Mouse (Mus musculus) liver, embryonic 13.5 days (tissue): ENCODE data around the gene Fgfr2. TPM values are rescaled to one million over a fixed set of nuclear protein-coding genes. Genes with fewer than 3 reads are reported as not detected.

Source experiments
- ATAC-seq: fragments of 200-750 bp; cut with Nextera tagmentation; 2 replicates; pipeline ENCODE4 v1.8.0; 2017; ENCODE audit warnings: low read depth, mild to moderate bottlenecking, moderate number of reproducible peaks, moderate library complexity
- DNase-seq: peaks from one replicate; pipeline ENCODE4 v3.0.0; 2022
- H3K27ac ChIP-seq: fragments of 300-500 bp; sonication (generic); 2 replicates; pipeline ENCODE4 v1.5.1; 2015; ENCODE audit warnings: moderate library complexity, mild to moderate bottlenecking, inconsistent platforms
- H3K27me3 ChIP-seq: fragments of 300-500 bp; sonication (generic); 2 replicates; pipeline ENCODE4 v1.6.1; 2015; ENCODE audit warnings: mild to moderate bottlenecking, inconsistent platforms
- H3K36me3 ChIP-seq: fragments of 300-500 bp; sonication (generic); 2 replicates; pipeline ENCODE4 v1.6.1; 2015; ENCODE audit warnings: mild to moderate bottlenecking, inconsistent platforms
- H3K4me1 ChIP-seq: fragments of 300-500 bp; sonication (generic); replicated peaks from 2 replicates; pipeline ENCODE4 v1.6.1; 2015; ENCODE audit warnings: inconsistent platforms
- H3K4me2 ChIP-seq: fragments of 300-500 bp; sonication (generic); 2 replicates; pipeline ENCODE4 v1.6.1; 2015; ENCODE audit warnings: inconsistent platforms, mild to moderate bottlenecking, moderate library complexity
- H3K4me3 ChIP-seq: fragments of 300-500 bp; sonication (generic); replicated peaks from 2 replicates; pipeline ENCODE4 v1.5.1; 2015; ENCODE audit warnings: mild to moderate bottlenecking, inconsistent platforms
- H3K9ac ChIP-seq: fragments of 300-500 bp; sonication (generic); 2 replicates; pipeline ENCODE4 v1.6.1; 2015; ENCODE audit warnings: mild to moderate bottlenecking, inconsistent platforms
- H3K9me3 ChIP-seq: fragments of 300-500 bp; sonication (generic); replicated peaks from 2 replicates; pipeline ENCODE4 v1.6.1; 2016; ENCODE audit warnings: inconsistent platforms
- WGBS: fragments of 180-500 bp; shearing (Covaris S2); methylation state at CpG from one replicate; pipeline ENCODE4 v1.1.7; 2015; ENCODE audit not compliant: insufficient replicate concordance; 5-methylcytosine and 5-hydroxymethylcytosine counted together
- polyA plus RNA-seq: library from polyadenylated mRNA; unstranded; fragments of >200 nt; fragmentation: Nextera tagmentation; extraction: Ambion mirVana; gene quantifications from 2 replicates; pipeline ENCODE4 v1.2.1, GENCODE M21; 2015

Fgfr2 gene
- polyA plus RNA-seq, 1 experiment from 2014 or later, result 8.9 TPM

DNA sequence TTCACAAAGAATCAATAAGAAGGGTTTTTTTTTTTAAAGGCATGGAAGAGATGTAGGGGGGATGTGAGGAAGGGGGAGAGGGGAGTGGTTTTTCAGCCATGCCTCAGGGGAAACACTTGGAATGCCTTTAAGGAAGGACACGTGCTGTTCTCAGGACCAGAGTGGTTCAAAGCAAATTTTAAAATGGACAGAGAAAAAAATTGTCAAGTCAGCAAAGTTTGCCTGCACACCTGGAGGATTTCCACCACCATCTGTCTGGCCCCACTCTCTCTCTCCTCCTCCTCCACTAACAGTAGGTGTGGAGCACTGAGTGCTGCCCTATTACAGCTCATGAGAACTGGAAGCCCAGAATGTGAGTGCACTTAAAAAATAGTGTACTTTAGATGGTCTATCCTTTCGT lies 1619.4 kb downstream of the Fgfr2 start:
- ATAC-seq (no peak), DNase-seq (no peak)
- Histone ChIP-seq H3K9me3 (no peaks in the 10 kb centered on the region), H3K4me1 (no peaks in the 10 kb centered on the region), H3K9ac (no peak overlapping the region), H3K4me3 (no peak overlapping the region), H3K36me3 (no peaks in the 10 kb centered on the region), H3K4me2 (no peak overlapping the region), H3K27ac (no peak overlapping the region), H3K27me3 (no peaks in the 10 kb centered on the region)
- WGBS, result 57% methylated on average over 2 of the region's 2 CpGs

DNA sequence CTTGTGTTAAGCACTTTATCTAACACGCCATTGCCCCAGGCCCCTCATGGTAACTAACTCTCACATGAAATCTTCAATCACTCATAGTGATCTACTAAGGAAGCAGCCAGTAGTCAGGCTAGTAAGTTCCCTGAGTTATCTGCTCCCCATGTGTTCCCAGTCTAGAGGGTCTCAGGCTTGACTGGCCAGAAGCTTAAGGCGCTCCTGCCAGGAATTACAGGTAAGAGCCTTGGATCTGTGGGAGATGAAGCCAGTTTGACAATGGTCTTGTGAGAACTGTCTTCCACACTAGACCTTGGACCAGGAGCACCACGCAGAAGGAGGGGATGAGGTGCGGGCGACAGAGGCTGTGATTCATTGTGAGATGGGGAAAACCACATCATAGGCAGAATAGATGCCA lies 1644.7 kb downstream of the Fgfr2 start:
- Histone ChIP-seq H3K27ac (no peak overlapping the region), H3K9ac (no peak overlapping the region), H3K4me3 (no peak overlapping the region), H3K36me3 (no peaks in the 10 kb centered on the region), H3K27me3 (no peaks in the 10 kb centered on the region), H3K9me3 (no peaks in the 10 kb centered on the region), H3K4me2 (no peak overlapping the region), H3K4me1 (no peaks in the 10 kb centered on the region)
- 80% methylated on average over 5 of the region's 5 CpGs for WGBS
- DNase-seq, result no peak
- ATAC-seq, result no peak

DNA sequence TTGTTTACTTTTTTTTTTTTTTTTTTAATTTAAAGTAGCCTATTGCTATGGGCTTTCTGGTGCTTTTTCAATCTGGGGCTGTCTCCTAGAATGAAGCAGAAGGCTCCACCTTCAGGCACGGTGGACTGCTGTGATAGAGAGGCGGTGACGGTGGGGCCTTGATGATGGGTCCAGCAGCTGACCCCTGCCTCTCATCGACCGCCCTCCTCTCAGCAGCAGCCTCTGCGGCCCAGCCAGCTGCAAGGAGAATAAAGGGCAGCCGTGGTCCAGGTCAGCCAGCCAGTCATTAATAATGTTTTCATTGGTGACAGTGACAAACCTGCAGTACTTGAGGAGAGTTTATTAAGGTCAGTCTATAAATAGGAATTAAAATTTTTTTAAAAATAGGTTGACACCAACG lies 1646.0 kb downstream of the Fgfr2 start:
- H3K27ac ChIP-seq, result no peak overlapping the region
- no peaks in the 10 kb centered on the region for H3K4me1 ChIP-seq
- H3K9ac ChIP-seq, result no peak overlapping the region
- no peaks in the 10 kb centered on the region for H3K36me3 ChIP-seq
- H3K4me3 ChIP-seq, result no peak overlapping the region
- DNase-seq, result no peak
- H3K27me3 ChIP-seq, result no peaks in the 10 kb centered on the region
- no peak for ATAC-seq
- no peaks in the 10 kb centered on the region for H3K9me3 ChIP-seq
- 60% methylated on average over 8 of the region's 8 CpGs for WGBS
- no peak overlapping the region for H3K4me2 ChIP-seq

DNA sequence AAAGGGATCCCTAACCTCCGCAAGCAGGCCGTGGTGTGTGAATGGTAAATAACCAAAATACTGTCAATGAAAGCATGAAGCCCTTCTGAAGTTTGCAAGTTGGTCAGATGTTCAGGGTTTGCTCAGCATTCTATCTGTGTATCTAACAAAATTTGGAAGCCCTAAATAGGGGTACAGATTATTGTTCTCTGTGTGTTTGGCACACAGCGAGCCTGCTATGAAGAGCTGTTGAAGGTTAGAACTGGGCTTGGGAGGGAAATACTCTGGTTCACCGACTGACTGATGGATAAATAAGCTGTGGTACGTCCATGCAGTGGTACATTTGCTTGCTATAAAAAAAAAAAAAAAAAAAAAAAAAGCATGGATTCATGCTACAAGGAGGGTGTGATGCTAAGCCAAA lies 1651.6 kb downstream of the Fgfr2 start:
- H3K4me1 ChIP-seq, result no peaks in the 10 kb centered on the region
- no peak overlapping the region for H3K9ac ChIP-seq
- no peak overlapping the region for H3K4me2 ChIP-seq
- 0 out of 2 replicates have a peak, but pooled peaks cover 2% of the 10 kb centered on the region for H3K9me3 ChIP-seq
- H3K4me3 ChIP-seq, result no peak overlapping the region
- H3K27me3 ChIP-seq, result no peaks in the 10 kb centered on the region
- H3K36me3 ChIP-seq, result no peaks in the 10 kb centered on the region
- no peak overlapping the region for H3K27ac ChIP-seq
- 66% methylated on average over 5 of the region's 5 CpGs for WGBS
- DNase-seq, result no peak
- no peak for ATAC-seq

DNA sequence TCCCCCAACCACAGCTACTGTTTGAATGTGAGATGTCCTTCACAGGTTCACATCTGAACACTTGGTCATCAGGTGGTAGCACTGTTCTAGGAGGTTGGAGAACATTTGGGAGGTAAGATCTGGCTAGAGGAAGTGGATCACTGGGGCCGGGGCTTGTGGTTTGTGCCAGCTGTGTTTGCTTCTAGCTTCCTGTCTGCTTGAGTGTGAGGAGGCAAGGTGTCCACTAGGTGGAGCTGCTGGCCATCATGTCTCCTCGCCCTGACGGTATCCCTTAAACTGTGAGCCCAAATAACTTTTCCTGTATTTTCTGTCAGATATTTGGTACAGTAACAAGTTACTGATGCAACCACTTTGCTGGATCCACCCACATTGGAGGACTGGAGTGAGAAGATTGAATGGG lies 1653.6 kb downstream of the Fgfr2 start:
- Histone ChIP-seq H3K4me1 (no peaks in the 10 kb centered on the region), H3K9me3 (0 out of 2 replicates have a peak, but pooled peaks cover 2% of the 10 kb centered on the region), H3K36me3 (no peaks in the 10 kb centered on the region), H3K27me3 (no peaks in the 10 kb centered on the region), H3K4me3 (no peak overlapping the region), H3K27ac (no peak overlapping the region), H3K9ac (no peak overlapping the region), H3K4me2 (no peak overlapping the region)
- no peak for ATAC-seq
- DNase-seq, result no peak
- 44% methylated on average over 3 of the region's 3 CpGs for WGBS

- WGBS, result 44% methylated on average over 3 of the region's 3 CpGs
Observed at GRCm38 (mm10) chr7:131467312-131467711, 1655.8 kb downstream of the Fgfr2 start.

GRCm38 (mm10) chr7:131465735-131466134 lies 1657.4 kb downstream of the Fgfr2 start:
- ATAC-seq (no peak), DNase-seq (no peak)
- WGBS, result 47% methylated on average over 3 of the region's 3 CpGs
- Histone ChIP-seq H3K4me3 (no peak overlapping the region), H3K27ac (no peak overlapping the region), H3K27me3 (no peaks in the 10 kb centered on the region), H3K4me2 (no peak overlapping the region), H3K4me1 (no peaks in the 10 kb centered on the region), H3K36me3 (no peaks in the 10 kb centered on the region), H3K9me3 (0 out of 2 replicates have a peak, but pooled peaks cover 2% of the 10 kb centered on the region), H3K9ac (no peak overlapping the region)

More at GRCm38 (mm10) chr7:131467312-131467711, 1655.8 kb downstream of the Fgfr2 start:
- H3K36me3 ChIP-seq, result no peaks in the 10 kb centered on the region
- no peak for ATAC-seq
- H3K4me3 ChIP-seq, result no peak overlapping the region
- H3K4me1 ChIP-seq, result no peaks in the 10 kb centered on the region
- no peak for DNase-seq
- no peaks in the 10 kb centered on the region for H3K27me3 ChIP-seq
- no peak overlapping the region for H3K27ac ChIP-seq
- 0 out of 2 replicates have a peak, but pooled peaks cover 2% of the 10 kb centered on the region for H3K9me3 ChIP-seq
- H3K9ac ChIP-seq, result no peak overlapping the region
- no peak overlapping the region for H3K4me2 ChIP-seq

GRCm38 (mm10) chr7:131465117-131465601 lies 1658.0 kb downstream of the Fgfr2 start:
- H3K27me3 ChIP-seq, result no peaks in the 10 kb centered on the region
- 0 out of 2 replicates have a peak, but pooled peaks cover 2% of the 10 kb centered on the region for H3K9me3 ChIP-seq
- ATAC-seq (no peak), DNase-seq (no peak)
- H3K27ac ChIP-seq, result no peak overlapping the region
- 53% methylated on average over 3 of the region's 3 CpGs for WGBS
- no peaks in the 10 kb centered on the region for H3K36me3 ChIP-seq
- no peaks in the 10 kb centered on the region for H3K4me1 ChIP-seq
- H3K4me3 ChIP-seq, result no peak overlapping the region
- H3K4me2 ChIP-seq, result no peak overlapping the region
- no peak overlapping the region for H3K9ac ChIP-seq

GRCm38 (mm10) chr7:131456714-131457113 lies 1666.4 kb downstream of the Fgfr2 start:
- Histone ChIP-seq H3K4me1 (no peaks in the 10 kb centered on the region), H3K27me3 (no peaks in the 10 kb centered on the region), H3K9ac (no peak overlapping the region), H3K9me3 (no peaks in the 10 kb centered on the region), H3K4me2 (no peak overlapping the region), H3K27ac (no peak overlapping the region), H3K36me3 (no peaks in the 10 kb centered on the region), H3K4me3 (no peak overlapping the region)
- 66% methylated on average over 5 of the region's 5 CpGs for WGBS
- DNase-seq (no peak), ATAC-seq (no peak)

DNA sequence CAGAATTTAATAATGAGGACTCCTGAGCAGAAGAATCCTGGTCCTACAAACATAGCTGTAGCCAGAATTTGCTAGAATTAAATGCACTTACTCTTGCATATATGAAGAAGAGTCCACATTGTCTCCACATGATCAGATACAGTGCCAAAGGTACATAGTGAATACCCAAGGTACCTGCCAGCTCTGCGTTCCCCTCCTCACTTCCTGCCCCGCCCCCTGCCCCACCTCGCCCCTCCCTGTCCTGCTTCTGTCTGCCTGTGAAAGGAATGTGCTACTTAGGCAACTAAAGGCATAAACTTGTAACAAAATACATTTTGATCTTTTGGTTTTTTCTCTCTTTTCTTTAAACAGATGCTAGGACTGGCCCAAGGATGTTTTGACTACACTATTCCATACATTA lies 1686.1 kb downstream of the Fgfr2 start:
- ATAC-seq, result no peak

DNA sequence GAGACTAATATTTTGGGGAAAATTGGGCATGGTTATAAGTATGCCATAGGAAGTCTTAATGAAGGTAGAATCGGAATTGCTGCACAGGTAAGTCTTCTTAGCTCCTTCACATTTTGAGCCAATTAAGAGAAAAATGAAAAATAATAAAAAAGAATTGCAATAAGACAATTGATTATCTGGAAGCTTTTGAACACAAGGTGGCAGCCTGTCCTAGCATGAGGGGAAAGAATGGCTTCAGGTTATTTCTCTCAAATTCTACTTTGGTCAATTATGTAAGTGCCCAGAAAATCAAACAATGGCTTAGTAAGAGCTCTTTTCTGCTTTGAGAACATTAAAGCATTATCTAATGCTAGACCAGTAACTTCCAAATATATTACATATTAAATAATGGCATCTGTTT lies 1688.9 kb downstream of the Fgfr2 start:
- Histone ChIP-seq H3K9ac (no peak overlapping the region), H3K9me3 (no peaks in the 10 kb centered on the region), H3K27ac (no peak overlapping the region), H3K4me3 (no peak overlapping the region), H3K4me2 (no peak overlapping the region), H3K4me1 (no peaks in the 10 kb centered on the region), H3K36me3 (peaks cover 10% of the 10 kb centered on the region), H3K27me3 (no peaks in the 10 kb centered on the region)
- 59% methylated on average over 1 of the region's 1 CpGs for WGBS
- ATAC-seq (no peak), DNase-seq (no peak)

More for the DNA sequence above, 1686.1 kb downstream of the Fgfr2 start:
- DNase-seq, result no peak
- 39% methylated on average over 3 of the region's 3 CpGs for WGBS
- Histone ChIP-seq H3K36me3 (no peaks in the 10 kb centered on the region), H3K9ac (no peak overlapping the region), H3K4me1 (no peaks in the 10 kb centered on the region), H3K4me2 (no peak overlapping the region), H3K27me3 (no peaks in the 10 kb centered on the region), H3K4me3 (no peak overlapping the region), H3K9me3 (no peaks in the 10 kb centered on the region), H3K27ac (no peak overlapping the region)

DNA sequence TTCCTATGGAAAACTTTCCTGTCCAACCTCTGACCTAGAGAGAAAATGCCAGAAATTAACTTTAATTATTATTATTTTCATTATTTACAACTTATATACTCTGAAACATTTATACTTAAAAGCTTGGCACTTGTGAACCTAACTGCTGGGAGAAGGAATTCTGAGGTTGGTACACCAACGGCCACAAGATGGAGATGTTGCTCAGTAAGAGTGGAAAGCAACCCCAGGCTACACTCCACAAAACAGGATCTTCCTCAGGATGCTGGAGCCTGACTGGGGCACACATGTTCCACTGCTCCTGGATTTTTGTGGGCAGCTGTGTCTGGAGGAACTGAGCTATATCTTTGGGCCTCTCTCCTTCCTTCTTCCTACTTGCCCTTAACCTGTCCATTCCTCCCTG lies 1690.9 kb downstream of the Fgfr2 start:
- no peaks in the 10 kb centered on the region for H3K9me3 ChIP-seq
- no peak overlapping the region for H3K4me3 ChIP-seq
- H3K9ac ChIP-seq, result no peak overlapping the region
- no peak overlapping the region for H3K4me2 ChIP-seq
- no peaks in the 10 kb centered on the region for H3K4me1 ChIP-seq
- no peaks in the 10 kb centered on the region for H3K27me3 ChIP-seq
- H3K27ac ChIP-seq, result no peak overlapping the region
- DNase-seq (no peak), ATAC-seq (no peak)
- H3K36me3 ChIP-seq, result peaks cover 10% of the 10 kb centered on the region
- WGBS, result 15% methylated on average over 1 of the region's 1 CpGs
